Mouse (Mus musculus): ENCODE results near the gene Nme3.

- TF ChIP-seq POLR2A (IDR thresholded peaks at IDR 0.05; ENCODE audit: control insufficient read depth, low read depth, low read length): no peak
- no peak for TF ChIP-seq CTCF (IDR thresholded peaks at IDR 0.05; ENCODE audit: control insufficient read depth, insufficient read depth, insufficient replicate concordance, low read depth, low read length)
These were observed 36.1 kb downstream of the Nme3 start for GRCm38 (mm10) chr17:24932431-24932830.
